Mouse (Mus musculus): ENCODE data around the gene Krt20.

DNA sequence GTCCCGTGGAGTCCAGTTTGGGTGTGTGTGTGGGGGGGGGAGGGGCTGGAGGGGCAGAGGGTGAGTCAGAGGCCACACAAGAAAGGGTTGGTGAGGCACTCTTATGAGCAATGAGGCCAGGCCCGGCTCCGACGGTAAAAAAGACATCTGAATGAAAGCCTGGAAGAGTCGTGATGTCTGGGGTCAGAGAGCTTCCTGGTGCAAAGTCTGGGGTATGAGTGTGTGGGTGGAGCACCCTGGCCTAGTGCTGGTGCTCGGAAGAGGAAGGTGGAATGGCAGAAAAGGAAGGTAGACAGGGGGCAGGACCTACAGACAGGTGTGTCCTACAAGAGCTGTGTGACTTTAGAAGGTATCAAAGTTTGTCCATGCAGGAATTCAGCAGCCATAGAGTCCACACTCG lies 20.9 kb upstream of the Krt20 start:
- TF ChIP-seq CTCF (IDR thresholded peaks at IDR 0.05; ENCODE audit: borderline replicate concordance, control insufficient read depth, extremely low read depth, insufficient read depth, low read length, poor library complexity) (no peak), POLR2A (IDR thresholded peaks at IDR 0.05; ENCODE audit: control insufficient read depth, extremely low read depth, insufficient read depth, low read length, poor library complexity) (no peak)

Data from thymus, adult 2 months (tissue).